Mouse (Mus musculus) naive thymus-derived CD4-positive, alpha-beta T cell, adult 2 months (primary cell): ENCODE results near the gene Olfr1564.
"Not testable (repeated sequence)": the region's sequence is repeated elsewhere in the genome, so short reads cannot be mapped to it uniquely, and the experiment has no call there.

Experiments used
- DNase-seq: peaks from one replicate; pipeline ENCODE4 v3.0.0-alpha.2; 2011; ENCODE audit warnings: low read depth

Gene Olfr1564

GRCm38 (mm10) chr17:33221590-33221989 is at the start of gene Olfr1564:
TSS of gene Olfr1564 (minus strand) at chr17:33221690.
- no peak for DNase-seq

GRCm38 (mm10) chr17:33268907-33269306 is 47.4 kb upstream of the Olfr1564 start:
- DNase-seq: no peak

GRCm38 (mm10) chr17:33264376-33264775 is 42.9 kb upstream of the Olfr1564 start, which contains the start of gene Olfr63:
TSS of gene Olfr63 (plus strand) at chr17:33264676.
- no peak for DNase-seq

GRCm38 (mm10) chr17:33255319-33255657 is 33.8 kb upstream of the Olfr1564 start:
- DNase-seq: not testable (repeated sequence)

DNA sequence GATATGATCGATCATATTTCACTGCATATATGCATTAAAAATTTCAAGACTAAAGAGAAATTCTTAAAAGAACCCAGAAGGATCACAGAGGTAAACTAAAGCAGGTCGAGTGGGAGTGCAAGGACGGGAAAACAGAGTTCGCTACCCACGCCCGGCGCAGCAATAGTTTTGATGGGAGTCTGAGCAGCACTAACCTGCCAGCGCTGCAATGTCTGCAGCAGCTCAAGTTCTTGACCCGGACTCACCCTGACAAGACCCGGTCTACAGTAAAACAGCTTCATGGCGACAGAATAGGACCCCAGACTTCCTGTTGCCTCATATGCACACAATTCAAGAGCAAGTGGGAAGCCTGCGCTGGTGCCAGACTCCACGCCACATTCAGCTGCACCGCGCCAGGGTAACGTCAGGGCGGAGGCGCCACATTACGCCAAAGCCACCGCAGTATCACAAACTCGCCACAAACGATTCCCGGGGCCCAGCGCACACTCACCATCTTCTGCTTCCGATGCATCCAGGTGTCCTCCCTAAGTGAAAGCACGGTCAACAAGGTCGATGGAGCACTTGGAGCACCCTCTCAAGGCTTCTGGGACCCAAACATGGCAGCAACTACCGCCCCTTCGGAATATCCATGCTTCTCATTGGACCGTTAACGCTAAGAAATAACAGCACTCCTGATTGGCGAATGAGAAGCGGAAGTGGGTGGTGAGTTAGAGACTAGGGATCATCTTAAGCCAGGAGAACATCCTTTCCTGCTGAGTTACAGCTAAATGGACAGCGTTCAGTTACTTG is 33.2 kb upstream of the Olfr1564 start, which contains the start of gene Zfp955a:
Gene Zfp955a, minus strand, starts transcription at position 616 of the 789 bp plus-strand sequence.
- not testable (repeated sequence) for DNase-seq

DNA sequence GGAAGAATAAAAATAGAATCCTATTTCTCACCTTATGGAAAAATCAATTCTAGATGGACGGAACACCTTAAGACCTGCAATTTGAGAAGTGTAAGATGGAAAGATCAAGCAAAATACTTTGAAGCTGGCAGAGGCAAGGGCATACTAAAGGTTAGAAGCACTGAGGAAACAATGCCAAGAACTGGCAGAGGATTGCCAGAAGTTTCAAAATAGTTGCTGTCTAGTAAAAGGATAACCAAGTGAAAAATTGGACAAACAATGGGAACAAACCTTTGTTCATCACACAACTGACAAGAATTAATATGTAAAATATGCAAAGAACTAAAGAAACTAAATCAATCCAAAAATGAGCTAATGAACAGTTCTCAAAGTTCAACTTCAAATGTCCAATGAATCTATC is 15.2 kb upstream of the Olfr1564 start:
- DNase-seq: not testable (repeated sequence)

DNA sequence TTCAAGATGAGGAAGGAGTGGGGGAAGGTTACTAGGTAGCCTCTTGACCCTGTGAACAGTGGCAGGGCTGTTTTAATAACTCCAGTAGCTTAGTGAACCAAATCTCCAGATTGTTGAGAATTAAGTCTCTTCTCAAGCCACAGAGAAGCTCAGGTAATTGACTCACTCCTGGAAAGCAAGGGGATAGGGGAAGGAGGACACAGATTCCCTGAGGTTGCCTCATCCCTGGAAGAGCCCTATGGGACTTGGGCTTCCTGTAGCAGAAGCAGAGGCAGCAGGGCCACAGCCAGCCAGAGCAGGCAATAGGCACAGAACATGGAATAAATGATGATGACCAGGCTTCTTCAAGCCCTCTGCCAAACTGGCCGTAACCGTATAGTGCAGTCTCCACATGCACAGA is 30.5 kb downstream of the Olfr1564 start, which contains the start of gene Olfr239:
Gene Olfr239, plus strand, starts transcription at position 301 of the 400 bp plus-strand sequence.
- not testable (repeated sequence) for DNase-seq

DNA sequence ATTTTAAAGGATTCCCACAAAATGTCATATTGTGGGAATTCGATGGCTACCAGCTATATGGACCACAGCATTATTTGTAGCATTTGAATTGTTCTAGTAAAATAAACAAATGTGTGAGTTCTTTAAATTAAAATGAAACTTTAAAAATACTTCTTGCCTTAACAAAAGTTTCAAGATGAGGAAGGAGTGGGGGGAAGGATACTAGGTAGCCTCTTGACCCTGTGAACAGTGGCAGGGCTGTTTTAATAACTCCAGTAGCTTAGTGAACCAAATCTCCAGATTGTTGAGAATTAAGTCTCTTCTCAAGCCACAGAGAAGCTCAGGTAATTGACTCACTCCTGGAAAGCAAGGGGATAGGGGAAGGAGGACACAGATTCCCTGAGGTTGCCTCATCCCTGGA is 53.3 kb downstream of the Olfr1564 start, which contains the start of gene Olfr55:
Gene Olfr55, plus strand, starts transcription at position 301 of the 400 bp plus-strand sequence.
- not testable (repeated sequence) for DNase-seq
